Mouse (Mus musculus) NIH3T3 (cell line): ENCODE measurements around the gene Lrrc8b.
A peak's percentile ranks its signal among the peaks of the same experiment; 100 is the strongest.

Experiments
- DNase-seq: peaks from one replicate; pipeline ENCODE4 v3.0.0-alpha.2; 2012; ENCODE audit warnings: low read depth

The Lrrc8b gene

GRCm38 (mm10) chr5:105519096-105519975 is 103.8 kb downstream of the Lrrc8b start, which contains the start of gene Lrrc8c:
TSS of gene Lrrc8c (plus strand) at chr5:105519388.
- peak; percentile 91 for DNase-seq

DNA sequence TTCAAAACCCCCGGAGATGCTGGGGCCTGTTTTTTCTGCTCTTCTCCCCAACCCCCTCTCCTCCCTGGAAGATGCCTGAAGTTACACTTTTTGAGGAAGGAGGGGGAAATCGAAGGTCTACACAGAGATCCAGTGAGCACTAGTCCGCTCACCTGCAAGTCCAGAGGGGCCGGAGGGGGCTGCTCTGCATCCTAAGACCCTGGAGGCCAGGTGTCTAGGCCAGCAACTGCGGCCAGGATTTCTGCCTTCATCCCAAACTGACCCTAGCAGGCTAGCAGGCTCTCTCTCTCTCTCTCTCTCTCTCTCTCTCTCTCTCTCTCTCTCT is 104.4 kb downstream of the Lrrc8b start:
- DNase-seq: peak; percentile 51

- no peak for DNase-seq
Measured at GRCm38 (mm10) chr5:105520442-105520965, 104.9 kb downstream of the Lrrc8b start.

DNA sequence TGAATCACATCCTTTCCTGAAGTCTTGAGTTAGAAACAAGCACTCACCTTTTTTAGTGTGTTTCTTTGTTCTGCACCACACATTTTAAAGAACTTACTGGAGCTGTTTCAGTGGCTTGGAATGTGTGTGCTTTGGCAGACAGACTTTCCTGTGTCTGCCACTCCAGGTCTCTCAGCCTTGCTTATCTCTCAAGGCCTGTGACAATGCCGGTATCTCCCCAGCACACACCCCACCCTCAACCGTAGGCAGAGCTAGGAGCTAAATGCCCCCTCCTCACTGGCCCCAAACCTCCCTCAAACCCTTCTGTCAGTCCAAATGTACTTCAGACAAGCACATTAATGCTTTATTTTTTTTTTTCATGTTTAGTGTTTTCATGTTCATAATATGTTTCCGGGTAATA is 107.9 kb downstream of the Lrrc8b start:
- no peak for DNase-seq

GRCm38 (mm10) chr5:105525004-105525403 is 109.4 kb downstream of the Lrrc8b start:
- peak; percentile 60 for DNase-seq

DNA sequence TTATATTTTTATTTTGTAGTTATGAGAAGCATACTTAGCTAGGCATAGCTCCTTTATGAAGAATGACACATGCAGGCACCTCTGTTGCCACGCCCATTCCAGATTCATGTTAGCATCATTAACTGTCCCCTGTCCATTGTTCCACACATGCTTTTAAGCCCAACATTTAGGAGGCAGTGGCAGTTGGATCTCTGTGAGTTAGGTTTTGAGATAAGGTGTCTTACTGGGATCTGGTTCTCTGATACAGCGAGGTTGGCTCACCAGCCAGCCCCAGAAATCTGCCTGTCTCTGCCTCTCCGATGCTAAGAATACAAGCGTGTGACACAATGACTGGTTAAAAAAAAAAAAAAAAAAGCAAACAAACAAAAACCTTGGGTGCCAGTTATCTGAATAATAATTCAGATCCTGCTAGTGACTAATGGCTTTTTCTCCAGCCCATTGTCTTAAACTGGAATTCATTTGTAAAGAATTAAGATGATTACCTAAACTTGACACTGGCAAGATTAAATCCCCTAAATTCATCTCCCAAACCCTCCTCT is 110.6 kb downstream of the Lrrc8b start:
- no peak for DNase-seq

GRCm38 (mm10) chr5:105526766-105527165 is 111.2 kb downstream of the Lrrc8b start:
- no peak for DNase-seq

GRCm38 (mm10) chr5:105527477-105528331 is 112.1 kb downstream of the Lrrc8b start:
- DNase-seq: no peak

- peak; percentile 73 for DNase-seq
Measured at GRCm38 (mm10) chr5:105530576-105530975, 115.0 kb downstream of the Lrrc8b start.

DNA sequence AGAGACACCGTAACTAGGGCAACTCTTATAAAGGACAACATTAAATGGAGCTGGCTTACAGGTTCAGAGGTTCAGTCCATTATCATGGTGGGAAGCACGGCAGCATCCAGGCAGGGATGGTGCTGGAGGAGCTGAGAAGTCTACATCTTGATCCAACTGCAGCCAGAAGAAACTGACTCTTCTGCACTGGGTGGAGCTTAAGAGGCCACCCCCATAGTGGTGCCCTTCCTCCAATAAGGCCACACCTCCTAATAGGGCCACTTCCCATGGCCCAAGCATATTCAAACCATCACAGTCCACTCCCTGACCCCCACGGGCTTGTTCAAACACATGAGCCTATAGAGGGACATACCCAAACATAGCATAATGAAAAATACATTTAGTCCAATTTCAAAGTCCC is 119.6 kb downstream of the Lrrc8b start:
- DNase-seq: no peak

DNA sequence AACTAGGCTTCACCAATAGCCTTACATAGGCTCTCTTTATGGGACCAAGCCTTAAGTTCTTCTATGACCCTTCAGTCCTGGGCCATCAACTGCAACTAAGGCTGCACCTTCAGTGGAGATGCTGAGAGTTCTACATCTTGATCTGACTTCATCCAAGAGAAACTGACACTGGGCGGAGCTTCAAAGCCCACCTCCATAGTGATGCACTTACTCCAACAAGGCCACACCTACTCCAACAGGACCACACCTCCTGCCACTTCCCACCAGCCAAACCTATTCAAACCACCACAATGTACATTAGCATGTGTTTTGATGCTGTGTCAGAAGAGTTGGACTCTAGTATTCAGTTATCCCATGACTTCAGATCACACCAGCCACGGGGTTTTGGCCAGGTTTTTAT is 120.6 kb downstream of the Lrrc8b start:
- no peak for DNase-seq

GRCm38 (mm10) chr5:105537101-105537723 is 121.6 kb downstream of the Lrrc8b start:
- no peak for DNase-seq
